In the genomic region with DNA sequence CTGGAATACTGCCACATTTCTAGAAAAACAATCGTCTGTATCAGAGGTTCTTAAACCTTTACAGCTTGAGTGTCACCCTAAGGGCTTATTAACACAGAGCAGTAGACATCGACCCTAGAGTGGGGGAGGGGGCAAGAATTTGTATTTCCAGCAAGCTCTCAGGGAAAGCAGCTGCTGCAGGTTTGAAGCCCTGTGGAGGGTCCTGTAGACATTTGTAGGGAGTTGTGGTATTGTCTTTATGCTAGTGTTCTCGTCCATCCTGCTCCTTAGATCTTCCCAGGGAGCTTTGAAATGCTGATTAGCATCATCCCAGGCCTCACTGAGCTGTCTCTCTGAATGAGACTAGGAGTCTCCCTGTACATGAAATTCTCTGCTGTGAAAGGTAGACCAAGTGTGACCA, we compare ENCODE assay signal across 18 mouse cellular contexts.
DNase-seq lines count a peak whose midpoint lies in the region; ATAC-seq and TF ChIP-seq lines count a peak whose summit lies in the region.
"Had no signal": no experiment of that assay in that cellular context is flagged by ENCODE, and none has a peak within 500 bp of the region (broad histone marks: within the 10 kb centered on the region; RNA-seq: fewer than 3 reads in every experiment).

No protein-coding gene starts in this region.

- DNase-seq in ES-CJ7 (ENCODE audit: low read depth, low spot score) (peak; percentile 87), ES-E14 (ENCODE audit: low read depth, low spot score) (peak; percentile 52), ZHBTc4 (ENCODE audit: low read depth, low spot score) (peak; percentile 89)
- DNase-seq in liver, embryonic 11.5 days (ENCODE audit: low spot score) = no peak
- DNase-seq: adrenal gland, postnatal 10 days; adrenal gland, postnatal 25 days; cerebellum, adult 11 months; cerebellum, adult 2 months; cerebellum, adult 9-10 months; cerebellum, postnatal 14 days; cerebellum, postnatal 36 days; embryo, embryonic 11 days; forebrain, postnatal 0 days had no signal

- H3K27ac ChIP-seq in ES-E14 (ENCODE audit: insufficient read depth, low read depth, low read length, poor library complexity, severe bottlenecking) = no peak overlapping the region
- H3K27ac ChIP-seq in heart, embryonic 11.5 days (ENCODE audit: low read depth, low read length) = no peak overlapping the region
- no peak overlapping the region for H3K27ac ChIP-seq in liver, embryonic 11.5 days (ENCODE audit: low read depth, low read length)
- H3K27ac ChIP-seq: embryonic facial prominence, embryonic 10.5 days; embryonic facial prominence, embryonic 12.5 days; forebrain, embryonic 13.5 days; forebrain, embryonic 15.5 days had no signal

- in situ Hi-C loops in ES-E14 (cut with MboI; ENCODE audit: low sequenced_read_pairs in 2 of 2, unreplicated experiment in 2 of 2) = no loop called here

- ATAC-seq in heart, embryonic 11.5 days (replicated peaks; ENCODE audit: insufficient number of reproducible peaks, low FRiP score, low TSS enrichment) = no peak
- ATAC-seq in liver, embryonic 11.5 days (replicated peaks; ENCODE audit: low FRiP score) = no peak
- ATAC-seq: forebrain, embryonic 13.5 days; forebrain, embryonic 15.5 days; forebrain, postnatal 0 days had no signal

- no peaks in the 10 kb centered on the region for H3K27me3 ChIP-seq in heart, embryonic 11.5 days (ENCODE audit: control insufficient read depth, insufficient read depth, low read length)
- H3K27me3 ChIP-seq in liver, embryonic 11.5 days (replicated peaks; ENCODE audit: control insufficient read depth, insufficient read depth, low read length) = no peaks in the 10 kb centered on the region
- H3K27me3 ChIP-seq: embryonic facial prominence, embryonic 12.5 days; forebrain, embryonic 13.5 days; forebrain, embryonic 15.5 days had no signal

- H3K36me3 ChIP-seq in ES-E14 (ENCODE audit: control insufficient read depth, insufficient read depth, low read length, poor library complexity, severe bottlenecking) = no peaks in the 10 kb centered on the region
- no peaks in the 10 kb centered on the region for H3K36me3 ChIP-seq in heart, embryonic 11.5 days (ENCODE audit: control insufficient read depth, insufficient read depth, low read length)
- H3K36me3 ChIP-seq in liver, embryonic 11.5 days (ENCODE audit: control insufficient read depth, insufficient read depth, low read length) = no peaks in the 10 kb centered on the region
- H3K36me3 ChIP-seq: embryonic facial prominence, embryonic 10.5 days; embryonic facial prominence, embryonic 12.5 days; forebrain, embryonic 15.5 days had no signal

- 37% methylated on average over 3 of the region's 3 CpGs for WGBS in heart, embryonic 11.5 days (ENCODE audit: insufficient replicate concordance)
- 48% methylated on average over 3 of the region's 3 CpGs for WGBS in liver, embryonic 11.5 days

- H3K4me2 ChIP-seq in heart, embryonic 11.5 days = no peak overlapping the region
- H3K4me2 ChIP-seq in liver, embryonic 11.5 days = no peak overlapping the region
- H3K4me2 ChIP-seq: embryonic facial prominence, embryonic 12.5 days; forebrain, embryonic 13.5 days; forebrain, embryonic 15.5 days had no signal

- peaks cover 0 to 9% of the 10 kb centered on the region in 2 experiments; a peak in 2 of 4 replicates for H3K4me1 ChIP-seq in ES-E14 (ENCODE audit: control insufficient read depth in 2 of 2, insufficient read depth in 2 of 2, low read length in 2 of 2, poor library complexity in 1 of 2)
- H3K4me1 ChIP-seq in heart, embryonic 11.5 days (ENCODE audit: control insufficient read depth, insufficient read depth, low read length) = no peaks in the 10 kb centered on the region
- H3K4me1 ChIP-seq in liver, embryonic 11.5 days (replicated peaks; ENCODE audit: control insufficient read depth, insufficient read depth, low read length) = no peaks in the 10 kb centered on the region
- H3K4me1 ChIP-seq: embryonic facial prominence, embryonic 10.5 days; embryonic facial prominence, embryonic 12.5 days; forebrain, embryonic 13.5 days; forebrain, embryonic 15.5 days had no signal

- H3K9ac ChIP-seq in ES-E14 (ENCODE audit: insufficient read depth, low read depth, low read length, poor library complexity, severe bottlenecking) = no peak overlapping the region
- no peak overlapping the region for H3K9ac ChIP-seq in heart, embryonic 11.5 days (ENCODE audit: low read depth, low read length)
- H3K9ac ChIP-seq in liver, embryonic 11.5 days (ENCODE audit: low read depth, low read length) = no peak overlapping the region
- H3K9ac ChIP-seq: embryonic facial prominence, embryonic 12.5 days; forebrain, embryonic 13.5 days; forebrain, embryonic 15.5 days; forebrain, postnatal 0 days had no signal

- no peaks in the 10 kb centered on the region for H3K9me3 ChIP-seq in ES-E14 (ENCODE audit: control insufficient read depth, insufficient read depth, low read depth, low read length)
- no peaks in the 10 kb centered on the region for H3K9me3 ChIP-seq in heart, embryonic 11.5 days (replicated peaks; ENCODE audit: control insufficient read depth, low read length)
- no peaks in the 10 kb centered on the region for H3K9me3 ChIP-seq in liver, embryonic 11.5 days (ENCODE audit: control insufficient read depth, low read length)
- H3K9me3 ChIP-seq: embryonic facial prominence, embryonic 10.5 days; embryonic facial prominence, embryonic 12.5 days; forebrain, embryonic 13.5 days; forebrain, embryonic 15.5 days had no signal

- no peak overlapping the region for H3K4me3 ChIP-seq in ES-E14 (ENCODE audit: insufficient read depth in 1 of 2, low read depth in 1 of 2, low read length in 2 of 2, poor library complexity in 1 of 2, severe bottlenecking in 1 of 2)
- H3K4me3 ChIP-seq in heart, embryonic 11.5 days (ENCODE audit: low read depth, low read length) = no peak overlapping the region
- H3K4me3 ChIP-seq in liver, embryonic 11.5 days (ENCODE audit: low read depth, low read length) = no peak overlapping the region
- H3K4me3 ChIP-seq: embryonic facial prominence, embryonic 10.5 days; embryonic facial prominence, embryonic 12.5 days; forebrain, embryonic 13.5 days; forebrain, embryonic 15.5 days had no signal

TF ChIP-seq in ES-E14, 5 proteins besides CTCF, POLR2A, EP300 and RAD21:
- TF ChIP-seq CHD2 (IDR thresholded peaks at IDR 0.05; ENCODE audit: low read depth, low read length) = no peak
- no peak for TF ChIP-seq ZC3H11A (IDR thresholded peaks at IDR 0.05; ENCODE audit: borderline replicate concordance, low read depth, low read length)
- no peak for TF ChIP-seq ZNF384 (IDR thresholded peaks at IDR 0.05; ENCODE audit: low read depth, low read length)
- TF ChIP-seq HCFC1 (IDR thresholded peaks at IDR 0.05; ENCODE audit: borderline replicate concordance, insufficient read depth, low read length) = no peak
TF ChIP-seq in ES-E14: peak in this region for 0.
